Mouse (Mus musculus) midbrain, postnatal 0 days (tissue): Measurements from ENCODE around the gene Rpl7a. TPM values are rescaled to one million over a fixed set of nuclear protein-coding genes. Genes with fewer than 3 reads are reported as not detected.

Experiments
- ATAC-seq: fragments of 200-750 bp; cut with Nextera tagmentation; 2 replicates; pipeline ENCODE4 v1.8.0; 2017; ENCODE audit warnings: moderate number of reproducible peaks, mild to moderate bottlenecking, moderate TSS enrichment, moderate library complexity; ENCODE audit not compliant: low FRiP score
- DNase-seq: peaks from one replicate; pipeline ENCODE4 v3.0.0-alpha.2; 2015; ENCODE audit warnings: low spot score
- H3K27ac ChIP-seq: fragments of 300-500 bp; sonication (generic); 2 replicates; pipeline ENCODE4 v1.5.1; 2014; ENCODE audit warnings: low read depth, mild to moderate bottlenecking, low read length, mixed read lengths
- H3K27me3 ChIP-seq: fragments of 300-500 bp; sonication (generic); 2 replicates; pipeline ENCODE4 v1.6.1; 2014; ENCODE audit warnings: low read length, control low read depth, mixed read lengths; ENCODE audit not compliant: insufficient read depth
- H3K36me3 ChIP-seq: fragments of 300-500 bp; sonication (generic); 2 replicates; pipeline ENCODE4 v1.6.1; 2014; ENCODE audit warnings: low read length, control low read depth, mixed read lengths; ENCODE audit not compliant: insufficient read depth
- H3K4me1 ChIP-seq: fragments of 300-500 bp; sonication (generic); 2 replicates; pipeline ENCODE4 v1.6.1; 2014; ENCODE audit warnings: mild to moderate bottlenecking, control low read depth, antibody characterized with exemption, low read length, mixed read lengths; ENCODE audit not compliant: insufficient read depth
- H3K4me2 ChIP-seq: fragments of 300-500 bp; sonication (generic); 2 replicates; pipeline ENCODE4 v1.6.1; 2014; ENCODE audit warnings: low read depth, mild to moderate bottlenecking, low read length, mixed read lengths; ENCODE audit not compliant: poor library complexity, severe bottlenecking
- H3K4me3 ChIP-seq: fragments of 300-500 bp; sonication (generic); 2 replicates; pipeline ENCODE4 v1.5.1; 2014; ENCODE audit warnings: low read depth, mild to moderate bottlenecking, low read length, moderate library complexity
- H3K9ac ChIP-seq: fragments of 300-500 bp; sonication (generic); replicated peaks from 2 replicates; pipeline ENCODE4 v1.6.1; 2014; ENCODE audit warnings: mild to moderate bottlenecking, low read length, moderate library complexity, mixed read lengths; ENCODE audit not compliant: poor library complexity, severe bottlenecking
- H3K9me3 ChIP-seq: fragments of 300-500 bp; sonication (generic); 2 replicates; pipeline ENCODE4 v1.6.1; 2016; ENCODE audit warnings: low read length, control low read depth
- CTCF ChIP-seq: IDR thresholded peaks from 2 replicates; pipeline ENCODE4 v1.5.1; 2016; ENCODE audit warnings: antibody characterized with exemption, mild to moderate bottlenecking
- WGBS: fragments of 180-500 bp; shearing (Covaris S2); extraction: QIAGEN DNeasy Blood & Tissue Kit; methylation state at CpG from one replicate; pipeline ENCODE4 v1.1.7; 2014; 5-methylcytosine and 5-hydroxymethylcytosine counted together
- polyA plus RNA-seq: library from polyadenylated mRNA; unstranded; fragments of >200 nt; fragmentation: Nextera tagmentation; extraction: Ambion mirVana; gene quantifications from 2 replicates; pipeline ENCODE4 v1.2.1, GENCODE M21; 2015
- total RNA-seq: library from RNA; depleted of rRNA; stranded (reverse); fragments of >200 nt; gene quantifications from 2 replicates; pipeline ENCODE4 v1.2.3, GENCODE M21; 2014

Rpl7a gene
- total and polyA plus RNA-seq, 2 experiments from 2014 or later: 433 to 1,034 TPM

GRCm38 (mm10) chr2:26906431-26906830 is 4.1 kb upstream of the Rpl7a start:
- TF ChIP-seq CTCF: no peak
- Histone ChIP-seq H3K4me1 (peaks cover 16% of the 10 kb centered on the region), H3K9me3 (no peaks in the 10 kb centered on the region), H3K4me2 (no peak overlapping the region), H3K9ac (no peak overlapping the region), H3K27me3 (no peaks in the 10 kb centered on the region), H3K36me3 (peaks cover 25% of the 10 kb centered on the region), H3K27ac (no peak overlapping the region), H3K4me3 (no peak overlapping the region)
- 87% methylated on average over 3 of the region's 3 CpGs for WGBS
- DNase-seq (no peak), ATAC-seq (no peak)

- H3K4me1 ChIP-seq: peaks cover 17% of the 10 kb centered on the region
- H3K9ac ChIP-seq: no peak overlapping the region
- no peaks in the 10 kb centered on the region for H3K27me3 ChIP-seq
- DNase-seq: peak; percentile 52
- peak; percentile 75 for TF ChIP-seq CTCF
- no peaks in the 10 kb centered on the region for H3K9me3 ChIP-seq
- 63% methylated on average over 4 of the region's 4 CpGs for WGBS
- no peak overlapping the region for H3K4me3 ChIP-seq
- ATAC-seq: no peak
- peaks cover 25% of the 10 kb centered on the region for H3K36me3 ChIP-seq
- H3K27ac ChIP-seq: no peak overlapping the region
- H3K4me2 ChIP-seq: no peak overlapping the region
Observed at GRCm38 (mm10) chr2:26907109-26907508, 3.5 kb upstream of the Rpl7a start.

- no peak for ATAC-seq
- Histone ChIP-seq H3K9ac (peak overlapping the region; percentile 42), H3K4me2 (peak overlapping the region; percentile 82), H3K9me3 (no peaks in the 10 kb centered on the region), H3K27me3 (no peaks in the 10 kb centered on the region), H3K4me3 (peak overlapping the region; percentile 83), H3K4me1 (peaks cover 14% of the 10 kb centered on the region; the same call in 1 of the 2 replicates), H3K27ac (no peak overlapping the region), H3K36me3 (peaks cover 40% of the 10 kb centered on the region)
- TF ChIP-seq CTCF: no peak
- no peak for DNase-seq
- WGBS: 90% methylated on average over 18 of the region's 18 CpGs
Observed at GRCm38 (mm10) chr2:26908710-26909386, 1.7 kb upstream of the Rpl7a start.

- ATAC-seq (no peak), DNase-seq (no peak)
- Histone ChIP-seq H3K36me3 (peaks cover 44% of the 10 kb centered on the region), H3K9me3 (no peaks in the 10 kb centered on the region), H3K9ac (peak overlapping the region; percentile 77), H3K27ac (peak overlapping the region; percentile 94; the same call in 1 of the 2 replicates), H3K4me1 (peaks cover 14% of the 10 kb centered on the region; the same call in 1 of the 2 replicates), H3K4me2 (peak overlapping the region; percentile 82), H3K27me3 (no peaks in the 10 kb centered on the region), H3K4me3 (peak overlapping the region; percentile 83)
- TF ChIP-seq CTCF: peak; percentile 57
Observed at GRCm38 (mm10) chr2:26909387-26909784, 1.2 kb upstream of the Rpl7a start.

GRCm38 (mm10) chr2:26910994-26911765 is 616 bp downstream of the Rpl7a start:
- H3K4me2 ChIP-seq: peak overlapping the region; percentile 96
- H3K4me3 ChIP-seq: peak overlapping the region; percentile 83
- no peaks in the 10 kb centered on the region for H3K27me3 ChIP-seq
- under 1% methylated on average over 33 of the region's 37 CpGs for WGBS
- H3K36me3 ChIP-seq: peaks cover 37% of the 10 kb centered on the region
- peak overlapping the region; percentile 94 for H3K9ac ChIP-seq
- H3K27ac ChIP-seq: peak overlapping the region; percentile 94
- H3K4me1 ChIP-seq: peaks cover 22% of the 10 kb centered on the region
- peak; percentile 76 for ATAC-seq
- no peak for TF ChIP-seq CTCF
- peak; percentile 85 for DNase-seq
- no peaks in the 10 kb centered on the region for H3K9me3 ChIP-seq

- peaks cover 29% of the 10 kb centered on the region for H3K36me3 ChIP-seq
- H3K4me1 ChIP-seq: peaks cover 26% of the 10 kb centered on the region
- peak overlapping the region; percentile 96; the same call in 1 of the 2 replicates for H3K4me2 ChIP-seq
- no peak for ATAC-seq
- no peaks in the 10 kb centered on the region for H3K27me3 ChIP-seq
- H3K4me3 ChIP-seq: peak overlapping the region; percentile 83; the same call in 1 of the 2 replicates
- no peak for DNase-seq
- no peak for TF ChIP-seq CTCF
- H3K9me3 ChIP-seq: no peaks in the 10 kb centered on the region
- 0 out of 2 replicates have a peak overlapping the region, but pooled peaks have one; percentile 94 for H3K9ac ChIP-seq
- no peak overlapping the region for H3K27ac ChIP-seq
- 74% methylated on average over 5 of the region's 5 CpGs for WGBS
Observed at GRCm38 (mm10) chr2:26912253-26912770, 1.7 kb downstream of the Rpl7a start.
